Mouse (Mus musculus): Measurements from ENCODE around the gene Nrip1.

Gene Nrip1

DNA sequence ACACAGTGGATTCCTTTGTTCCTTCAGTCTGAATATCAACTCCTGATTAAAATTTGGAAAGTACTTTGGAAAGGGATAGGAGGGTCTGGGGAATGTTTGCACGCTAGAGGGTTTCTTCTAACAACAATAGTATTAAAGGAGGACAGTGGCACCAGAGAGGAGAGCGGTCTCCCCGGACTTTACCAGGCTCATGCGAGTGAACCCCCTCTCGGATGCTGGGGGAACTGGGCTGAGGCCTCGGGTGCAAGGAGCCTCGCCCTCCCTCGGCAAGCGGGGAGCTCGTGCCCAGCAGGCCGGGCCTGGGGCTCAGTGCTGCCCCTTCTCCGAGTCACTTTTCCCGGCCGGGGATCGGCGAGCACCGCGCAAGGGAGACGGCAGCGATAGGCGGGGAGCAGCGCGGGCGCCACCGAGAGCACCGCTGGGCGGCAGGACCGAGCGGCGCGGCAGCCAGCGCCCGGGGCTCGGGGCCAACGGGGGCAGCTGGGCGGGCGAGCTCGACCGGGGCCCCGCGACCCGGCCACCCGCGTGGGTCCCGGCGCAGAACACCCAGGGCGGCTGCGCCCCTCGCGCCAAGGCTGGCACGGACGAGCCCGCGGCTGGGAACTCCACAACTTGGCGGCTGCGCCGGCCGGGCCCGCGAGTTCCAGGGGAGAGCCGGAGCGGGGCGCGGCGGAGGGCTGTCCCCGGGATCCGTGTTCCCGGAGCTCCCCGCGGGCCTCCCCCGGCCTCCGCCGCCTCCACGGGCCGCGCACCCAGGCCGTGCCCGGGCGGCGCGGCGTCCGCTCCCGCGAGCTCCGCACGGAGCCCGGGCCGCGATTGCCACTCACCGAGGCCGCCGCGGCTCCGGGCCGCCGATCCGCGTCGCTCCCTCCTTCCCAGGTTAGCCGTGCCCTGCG lies 1.3 kb downstream of the Nrip1 start:
- no peak for DNase-seq (ENCODE audit: extremely low spot score, low read depth, low spot score)

DNA sequence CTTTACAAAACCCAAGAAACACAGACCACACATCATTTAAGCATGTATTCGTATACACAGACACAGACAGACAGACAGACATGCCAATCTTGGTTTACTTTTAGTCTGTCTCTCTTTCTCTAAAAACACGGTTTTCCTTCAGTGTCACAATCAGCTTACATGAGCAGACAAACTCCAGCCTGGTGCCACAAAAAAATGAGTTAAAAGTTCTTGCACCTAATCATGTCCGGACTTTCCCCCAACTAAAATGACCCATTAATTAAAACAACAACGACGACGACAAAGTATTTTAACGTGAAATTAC lies 2.1 kb downstream of the Nrip1 start:
- DNase-seq (ENCODE audit: extremely low spot score, low read depth, low spot score) = no peak

DNA sequence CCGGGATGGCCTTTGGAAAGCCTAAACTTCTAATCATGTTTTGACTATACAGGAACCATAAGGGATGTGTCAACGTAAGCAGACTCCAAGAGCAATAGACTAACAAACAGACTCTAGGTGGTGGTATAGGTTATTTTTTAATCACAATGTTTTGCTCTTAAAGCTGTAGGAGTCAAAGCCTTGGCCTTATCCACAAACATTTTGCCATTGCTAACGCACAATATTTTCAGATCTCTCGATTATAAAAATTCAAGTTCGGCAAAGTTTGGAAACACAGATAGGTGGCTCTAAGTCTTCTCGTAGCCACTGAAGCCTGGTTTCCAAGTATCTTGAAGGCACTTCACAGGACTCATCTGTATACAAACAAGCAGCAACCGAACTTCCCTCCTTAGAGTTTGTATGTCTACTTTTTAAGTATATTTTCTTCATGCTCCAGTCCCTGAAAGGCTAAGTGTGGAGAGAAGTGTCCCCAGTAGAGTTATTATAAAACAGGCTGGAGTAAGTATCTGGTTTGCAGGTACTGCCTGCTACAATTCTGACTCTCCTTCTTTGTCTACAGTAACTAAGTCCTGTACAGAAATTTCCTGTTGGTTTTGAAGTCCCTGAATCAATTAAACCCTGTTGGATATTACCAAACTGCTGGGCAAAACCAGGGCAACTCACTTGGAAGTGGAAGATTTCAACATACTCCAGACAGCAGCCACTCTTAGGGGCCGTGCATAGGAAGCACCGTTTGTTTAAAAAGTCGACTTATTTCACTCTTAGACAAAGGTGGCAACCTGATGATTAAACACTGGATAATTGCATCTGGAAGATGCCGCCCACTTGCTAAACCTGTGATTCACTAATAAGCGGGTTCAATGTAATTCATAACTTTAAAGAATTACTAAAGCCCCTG lies 2.7 kb downstream of the Nrip1 start:
- no peak for DNase-seq (ENCODE audit: extremely low spot score, low read depth, low spot score)

DNA sequence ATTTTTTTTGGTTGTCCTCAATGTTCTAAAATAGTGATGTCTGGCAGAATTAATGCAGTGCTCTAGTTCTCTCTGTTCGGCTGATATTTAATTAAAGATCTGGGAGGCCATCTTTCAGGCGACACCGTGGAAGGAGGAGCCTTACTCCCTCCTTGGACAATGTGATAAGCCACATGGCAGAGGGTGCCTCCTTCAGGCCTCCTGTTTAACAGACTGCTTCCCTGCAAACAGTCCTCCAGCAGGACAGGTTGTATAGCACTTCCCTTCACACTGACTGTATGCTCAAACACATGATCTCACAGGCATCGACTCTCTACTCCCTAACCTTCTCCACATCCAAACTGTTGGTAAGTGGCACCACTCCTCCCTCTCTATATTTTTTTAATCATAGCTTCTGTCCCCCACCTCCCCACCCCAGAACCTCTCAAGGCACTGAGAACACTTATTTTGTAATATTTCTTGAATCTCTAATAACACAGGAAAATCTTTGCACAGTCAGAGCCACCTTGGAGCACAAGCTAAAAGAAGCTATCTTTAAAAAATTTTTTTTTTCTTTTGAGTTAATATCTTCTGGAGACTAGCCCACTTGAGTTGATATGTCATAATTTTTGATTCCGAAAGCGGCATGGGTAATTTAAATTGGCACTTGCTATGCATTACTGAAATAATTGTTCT lies 3.4 kb downstream of the Nrip1 start:
- no peak for DNase-seq (ENCODE audit: extremely low spot score, low read depth, low spot score)

DNA sequence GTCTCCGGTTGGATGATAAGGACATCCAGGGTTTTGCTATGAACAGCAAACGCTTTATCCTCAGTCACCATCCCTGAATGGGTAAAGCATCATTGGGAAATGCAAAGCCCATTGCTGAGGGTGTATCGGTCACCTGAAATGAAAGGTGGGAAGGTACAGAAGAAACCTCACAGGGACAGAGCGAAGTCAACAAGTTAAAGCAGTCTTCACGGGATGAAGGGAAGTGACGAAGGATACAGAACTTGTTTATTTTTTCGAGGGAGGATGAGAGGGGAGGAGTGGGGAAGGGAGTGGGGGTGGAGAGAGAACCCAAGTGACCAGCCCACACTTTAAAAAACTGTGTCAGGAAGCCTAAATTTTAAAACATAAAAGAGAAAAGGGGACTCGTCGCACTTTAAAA lies 4.4 kb downstream of the Nrip1 start:
- DNase-seq (ENCODE audit: extremely low spot score, low read depth, low spot score) = no peak

DNA sequence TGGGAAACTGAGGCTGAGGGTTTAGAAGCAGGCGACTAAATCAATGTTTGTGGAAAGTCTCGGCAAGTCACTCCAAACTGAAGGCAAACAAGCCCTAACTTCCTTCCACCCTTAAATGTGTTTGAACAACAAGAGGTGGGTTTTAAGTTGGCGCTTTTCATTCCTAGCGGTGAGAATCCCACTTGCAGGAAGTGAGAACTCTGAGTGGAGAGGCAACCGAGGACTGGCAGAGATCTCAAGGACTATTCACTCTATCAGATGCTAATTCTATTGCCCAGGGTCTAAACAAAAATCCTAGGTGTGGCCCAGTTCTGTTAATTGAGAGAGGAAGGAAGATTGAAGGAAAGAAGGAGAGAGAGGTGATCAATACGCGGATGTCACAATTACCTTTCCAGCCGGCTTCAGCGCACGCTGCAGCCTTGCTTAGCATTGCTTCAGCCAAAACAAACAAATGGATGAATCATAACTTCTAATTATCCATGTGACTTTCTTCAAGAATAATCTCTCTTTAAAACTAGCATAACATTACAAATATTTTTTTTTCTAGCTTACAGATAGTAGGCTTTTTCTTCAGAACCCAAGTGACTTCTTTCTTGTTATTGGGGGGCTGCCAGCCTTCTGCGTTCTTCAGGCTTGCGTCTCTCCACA lies 6.2 kb downstream of the Nrip1 start:
- no peak for DNase-seq (ENCODE audit: extremely low spot score, low read depth, low spot score)

DNA sequence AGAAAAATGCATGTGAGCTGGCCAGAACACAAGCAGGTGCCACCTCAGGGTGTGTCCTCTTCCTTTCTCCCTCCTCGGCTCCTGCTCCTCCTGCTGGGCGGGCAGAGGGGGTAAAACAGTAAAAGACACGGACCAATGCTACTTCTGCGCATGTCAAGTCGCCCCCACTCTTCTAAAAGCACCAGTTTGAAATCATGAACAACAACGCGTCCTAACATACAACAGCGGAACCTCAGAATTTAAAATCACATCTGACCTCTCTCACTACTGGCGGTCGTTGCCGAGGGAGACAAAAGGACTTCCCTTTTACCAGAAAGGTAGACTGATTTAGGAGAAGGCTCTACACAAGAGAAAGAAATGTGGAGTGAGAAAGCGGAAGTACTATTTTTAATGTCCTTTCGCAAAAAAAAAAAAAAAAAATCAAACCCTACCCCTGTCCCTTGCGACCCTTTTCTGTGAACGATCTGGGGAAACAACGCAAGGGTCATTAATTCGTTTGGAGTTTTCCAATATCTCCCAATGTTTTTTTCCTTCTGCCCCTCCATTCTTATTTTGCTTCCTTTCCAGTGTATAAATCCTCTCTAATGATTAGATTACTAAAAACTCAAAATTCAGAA lies 7.7 kb downstream of the Nrip1 start:
- DNase-seq (ENCODE audit: extremely low spot score, low read depth, low spot score) = no peak

DNA sequence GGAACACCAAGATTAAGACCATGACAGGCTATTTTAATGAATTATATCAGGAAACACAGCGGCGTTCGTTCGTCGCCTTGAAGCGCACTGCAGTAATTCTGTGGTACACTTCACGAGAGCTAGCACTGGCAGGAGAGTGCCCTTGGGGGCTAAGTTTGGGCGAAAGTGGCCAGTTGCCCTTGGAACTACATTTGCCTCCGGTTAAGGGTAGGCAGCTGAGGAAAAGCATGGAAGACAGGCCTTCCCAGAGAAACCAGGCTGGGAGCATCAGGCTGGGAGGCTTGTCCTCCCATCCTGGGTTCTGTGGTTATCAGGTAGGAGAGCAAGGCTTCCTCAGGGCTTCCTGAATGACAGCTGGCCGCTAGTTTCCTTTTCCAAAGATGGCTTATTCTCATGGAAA lies 8.4 kb downstream of the Nrip1 start:
- no peak for DNase-seq (ENCODE audit: extremely low spot score, low read depth, low spot score)

DNA sequence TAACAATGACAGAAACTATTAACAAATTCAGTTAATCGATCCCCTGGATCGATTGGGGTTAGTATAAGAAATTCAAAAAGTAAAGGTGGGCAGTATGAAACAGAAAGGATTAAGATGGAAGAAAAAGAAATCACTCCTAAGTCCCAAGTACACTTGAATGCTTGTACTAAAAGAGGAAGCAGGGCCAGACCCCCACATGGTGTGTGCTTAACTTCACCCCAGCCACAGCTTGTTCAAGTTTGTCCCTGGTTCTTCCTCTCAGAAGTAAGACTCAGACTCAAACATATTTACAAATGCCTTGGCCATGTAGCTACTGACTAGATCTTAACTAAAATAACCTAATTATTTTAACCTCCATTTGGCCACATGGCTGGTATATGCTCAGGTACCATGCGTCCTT lies 10.0 kb downstream of the Nrip1 start:
- DNase-seq (ENCODE audit: extremely low spot score, low read depth, low spot score) = no peak

DNA sequence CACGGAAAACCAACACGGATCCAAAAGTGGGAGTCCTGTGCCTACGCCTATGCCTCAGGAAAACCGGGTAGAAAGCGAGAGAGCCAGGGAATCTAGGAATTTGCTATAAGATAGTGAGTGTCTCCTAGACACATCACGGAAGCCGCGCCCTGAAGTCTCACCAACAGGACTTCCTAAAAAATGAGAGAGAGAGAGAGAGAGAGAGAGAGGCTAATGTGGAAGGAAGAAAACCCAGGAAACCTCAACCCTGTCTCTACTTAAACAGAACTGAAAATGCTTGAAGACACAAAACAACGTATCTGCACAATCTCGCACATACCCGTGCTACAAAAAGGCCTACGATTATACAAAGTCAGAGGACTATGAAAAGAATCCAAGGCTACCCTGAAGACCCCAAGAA lies 10.6 kb downstream of the Nrip1 start:
- DNase-seq (ENCODE audit: extremely low spot score, low read depth, low spot score) = no peak

DNA sequence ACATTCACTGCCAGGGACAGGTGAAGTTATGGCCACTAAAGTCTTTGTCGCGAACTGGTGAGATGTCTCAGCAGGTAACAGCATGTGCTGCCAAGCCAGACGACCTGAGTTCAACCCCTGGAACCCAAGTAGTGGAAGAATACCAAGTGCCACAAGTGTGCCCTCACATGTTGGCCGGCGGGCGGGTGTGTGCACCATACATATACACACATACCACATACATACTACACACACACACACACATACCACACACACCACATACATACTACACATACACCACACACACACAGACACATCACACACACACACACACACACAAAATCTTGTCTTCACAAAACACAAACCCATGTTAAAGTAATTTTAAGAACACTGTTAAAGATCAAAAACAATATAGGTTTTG lies 13.2 kb downstream of the Nrip1 start:
- DNase-seq (ENCODE audit: extremely low spot score, low read depth, low spot score) = no peak

DNA sequence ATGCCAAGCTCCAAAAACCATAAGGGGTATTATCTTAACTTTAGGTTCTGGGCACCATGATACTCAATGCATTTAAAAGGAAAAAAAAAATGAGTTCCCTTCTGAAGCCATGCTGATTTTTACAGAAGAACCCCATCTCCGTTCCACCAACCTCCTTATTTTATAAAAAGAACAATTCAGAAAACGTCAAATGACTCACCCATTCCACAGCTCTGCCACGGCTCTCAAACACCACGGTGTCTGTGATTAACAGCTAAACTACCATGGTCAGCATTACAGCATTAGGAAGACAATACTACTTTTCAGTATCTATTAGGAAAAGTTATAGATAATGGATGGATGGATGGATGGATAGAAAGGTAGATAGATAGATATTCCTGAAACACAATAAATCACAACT lies 14.9 kb downstream of the Nrip1 start:
- no peak for DNase-seq (ENCODE audit: extremely low spot score, low read depth, low spot score)

DNA sequence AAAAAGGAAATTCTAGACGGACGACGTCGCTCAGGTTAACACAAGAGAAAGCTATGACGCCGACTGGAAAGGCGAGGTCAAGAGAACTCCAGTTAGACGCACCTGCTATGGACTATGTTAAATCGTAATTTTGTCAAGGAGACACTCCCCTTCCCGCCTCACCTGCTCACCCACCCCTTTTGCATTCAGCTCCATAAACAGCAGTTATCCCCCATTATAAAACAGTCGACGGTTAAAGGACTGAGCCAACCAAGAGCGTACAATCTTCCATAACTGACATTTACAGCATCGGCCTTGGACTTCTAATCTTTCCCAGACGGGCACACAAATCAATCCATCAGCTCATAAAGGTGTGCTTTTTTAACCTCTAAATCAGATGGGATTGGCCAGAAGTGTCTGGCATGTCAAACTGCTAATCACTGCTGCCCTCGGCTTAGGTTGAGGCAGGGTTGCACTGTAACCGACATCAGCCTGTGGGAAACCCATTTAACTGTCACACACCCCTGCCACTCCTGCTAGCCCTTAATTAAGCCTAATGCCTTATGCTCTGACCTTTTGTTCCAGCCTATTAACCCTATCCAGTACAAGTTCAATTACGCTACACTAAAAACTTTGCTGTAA lies 15.4 kb downstream of the Nrip1 start:
- DNase-seq (ENCODE audit: extremely low spot score, low read depth, low spot score) = no peak

DNA sequence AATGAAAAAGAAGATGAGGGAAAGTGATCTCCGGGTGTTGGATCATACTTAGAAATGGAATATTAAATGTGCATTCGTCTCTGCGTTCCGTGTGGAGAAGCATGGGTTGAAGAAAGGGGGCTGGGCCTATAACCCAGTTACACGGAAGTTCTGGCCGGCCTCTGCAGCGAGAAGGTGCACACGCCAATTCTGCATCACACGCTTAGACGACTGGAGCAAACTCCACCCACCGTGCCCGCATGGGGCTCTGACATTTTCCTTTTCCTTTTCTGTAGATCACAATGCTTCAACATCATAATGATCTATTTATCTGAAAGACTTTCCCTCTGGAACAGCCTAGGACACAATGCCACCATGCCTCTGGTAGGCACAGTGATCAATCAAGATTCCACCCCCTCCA lies 16.5 kb downstream of the Nrip1 start:
- no peak for DNase-seq (ENCODE audit: extremely low spot score, low read depth, low spot score)

DNA sequence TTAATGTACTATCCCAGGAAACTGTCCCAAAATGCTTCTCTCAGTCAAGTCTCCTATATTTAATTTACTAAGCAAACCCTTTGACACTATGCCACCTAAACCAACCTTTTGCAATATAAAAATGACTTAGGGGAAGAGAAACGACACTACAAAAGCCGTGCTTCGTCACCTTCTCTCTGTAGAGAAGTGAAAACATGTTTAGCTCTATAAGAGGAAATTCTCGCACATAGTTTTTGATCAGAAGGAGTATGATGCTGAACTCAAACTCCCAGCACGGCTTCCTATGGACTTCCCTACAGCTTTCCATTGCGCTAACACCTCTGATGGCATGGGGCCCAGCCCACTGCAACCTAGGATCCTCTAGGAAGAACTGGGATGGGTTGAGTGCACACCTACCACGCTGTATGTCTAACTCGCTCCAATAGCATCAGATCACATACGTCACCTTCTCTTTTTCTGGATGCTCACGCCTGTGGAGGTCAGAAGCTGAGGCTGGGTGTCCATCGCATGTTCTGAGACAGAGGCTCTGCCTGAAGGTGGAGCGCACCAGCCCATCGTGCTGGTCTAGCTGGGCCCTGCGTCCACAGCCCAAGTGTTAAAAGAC lies 17.6 kb downstream of the Nrip1 start:
- no peak for DNase-seq (ENCODE audit: extremely low spot score, low read depth, low spot score)

DNA sequence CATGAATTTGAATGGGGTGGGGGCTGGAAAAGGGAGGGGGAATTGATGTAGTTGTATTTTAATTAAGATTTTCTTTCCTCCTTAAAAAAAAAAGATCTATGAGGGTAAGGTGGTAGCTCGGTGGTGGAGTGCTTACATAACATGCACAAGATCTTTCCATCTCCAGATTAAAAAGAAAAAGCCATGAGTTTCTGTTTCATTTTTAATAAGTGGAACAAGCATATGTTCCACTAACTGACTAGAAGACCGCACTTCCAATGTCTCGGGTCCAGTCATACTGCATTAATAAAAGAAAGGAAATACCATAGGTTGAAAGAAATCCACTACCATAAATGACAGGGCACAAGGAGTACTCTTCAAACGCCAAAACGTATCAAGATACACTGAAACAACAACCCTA lies 18.4 kb downstream of the Nrip1 start:
- DNase-seq (ENCODE audit: extremely low spot score, low read depth, low spot score) = no peak

DNA sequence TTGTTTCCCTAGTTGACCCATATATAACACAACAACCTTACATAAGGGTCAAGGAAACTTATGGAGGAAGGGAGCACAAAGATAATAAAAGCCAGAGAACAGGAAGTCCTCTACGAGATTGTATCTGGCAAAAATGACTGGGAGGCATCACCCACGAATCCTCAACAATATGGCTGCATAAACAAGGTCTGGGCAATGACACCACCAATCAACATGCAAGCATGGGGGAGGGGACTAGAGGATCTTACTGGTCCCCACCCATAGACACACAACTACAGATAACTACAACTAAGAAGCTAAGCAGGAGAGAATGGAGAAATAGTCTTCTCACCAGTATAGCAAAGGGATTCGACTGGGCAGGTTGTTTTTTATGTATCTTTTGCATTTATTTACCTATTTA lies 18.8 kb downstream of the Nrip1 start:
- no peak for DNase-seq (ENCODE audit: extremely low spot score, low read depth, low spot score)

DNA sequence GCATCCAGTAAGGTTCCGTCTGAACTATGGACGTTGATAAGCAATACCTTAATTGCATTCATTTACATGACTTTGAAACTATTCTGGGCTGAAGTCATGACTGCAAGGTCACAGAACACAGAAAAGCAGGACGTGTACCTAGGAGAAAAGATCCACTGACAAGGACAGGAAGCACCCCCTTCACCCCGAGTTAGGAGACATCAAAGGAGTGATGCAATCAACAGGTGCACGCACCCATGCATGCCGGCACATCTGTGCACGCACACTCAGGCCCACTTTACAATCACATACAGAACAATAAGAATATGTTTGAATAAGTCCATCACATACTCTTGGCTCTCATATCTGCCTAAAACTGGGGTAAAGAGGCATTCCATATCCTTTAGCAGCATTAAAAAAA lies 19.3 kb downstream of the Nrip1 start:
- DNase-seq (ENCODE audit: extremely low spot score, low read depth, low spot score) = no peak

DNA sequence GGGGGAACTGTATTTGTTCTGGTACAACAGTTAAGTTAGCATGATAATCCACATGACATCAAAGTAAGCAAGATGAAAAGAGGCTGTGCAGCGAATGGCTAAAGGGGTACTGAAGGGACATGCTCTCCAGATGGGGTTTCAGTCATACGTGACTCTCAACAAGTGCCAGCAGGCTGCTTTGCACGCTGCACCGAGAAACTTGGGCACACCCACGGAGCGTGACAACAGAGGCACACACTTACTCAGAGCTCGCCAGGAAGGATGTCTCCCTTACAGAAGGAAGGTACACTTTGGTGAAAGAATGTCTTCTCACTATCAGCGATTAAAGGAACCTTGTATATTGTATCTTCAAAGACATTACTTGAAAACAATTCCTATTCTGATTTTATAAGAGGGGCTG lies 22.7 kb downstream of the Nrip1 start:
- DNase-seq (ENCODE audit: extremely low spot score, low read depth, low spot score) = no peak

DNA sequence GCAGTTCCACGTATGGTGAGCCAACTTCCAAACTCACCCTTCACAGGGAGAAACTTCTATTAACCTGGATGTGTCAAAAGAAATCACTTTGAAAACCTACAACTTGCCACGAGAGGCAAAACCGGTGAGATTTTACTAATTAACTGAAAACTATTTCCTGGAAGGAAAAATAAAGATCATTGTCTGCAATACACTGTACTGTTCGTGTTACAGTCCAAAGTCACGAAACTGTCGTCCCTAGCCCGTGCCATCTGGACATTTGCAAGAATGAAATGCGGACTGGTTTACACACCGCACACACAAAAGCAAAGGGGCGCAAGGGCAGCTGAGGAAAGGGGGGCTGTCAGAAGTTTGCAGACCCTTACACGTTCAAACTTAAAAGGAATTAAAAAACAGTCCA lies 24.6 kb downstream of the Nrip1 start:
- DNase-seq (ENCODE audit: extremely low spot score, low read depth, low spot score) = no peak
